ENCODE assay signal across 8 mouse cellular contexts in genomic region chr16:18393595-18393994, GRCm38 (mm10). TPM values are rescaled to one million over a fixed set of nuclear protein-coding genes. Genes with fewer than 3 reads are reported as not detected.
DNase-seq lines count a peak whose midpoint lies in the region; ATAC-seq and TF ChIP-seq lines count a peak whose summit lies in the region.

No protein-coding gene starts in this region.

- peak overlapping the region; percentile 72 for H3K9ac ChIP-seq in forebrain, postnatal 0 days
- peak overlapping the region; percentile 84; the same call in 1 of the 2 replicates for H3K9ac ChIP-seq in limb, embryonic 13.5 days
- no peak overlapping the region for H3K9ac ChIP-seq in stomach, embryonic 14.5 days (replicated peaks; ENCODE audit: low read depth, low read length)

- H3K9me3 ChIP-seq in megakaryocyte, embryonic 14.5 days: no peaks in the 10 kb centered on the region
- H3K9me3 ChIP-seq in forebrain, postnatal 0 days (ENCODE audit: low read length): no peaks in the 10 kb centered on the region
- H3K9me3 ChIP-seq in limb, embryonic 13.5 days: no peaks in the 10 kb centered on the region
- no peaks in the 10 kb centered on the region for H3K9me3 ChIP-seq in stomach, embryonic 14.5 days (ENCODE audit: control insufficient read depth, low read depth, low read length)

- H3K27me3 ChIP-seq in megakaryocyte, embryonic 14.5 days (replicated peaks): peaks cover 75% of the 10 kb centered on the region
- no peaks in the 10 kb centered on the region for H3K27me3 ChIP-seq in forebrain, postnatal 0 days (ENCODE audit: insufficient read depth, low read length)
- H3K27me3 ChIP-seq in limb, embryonic 13.5 days: no peaks in the 10 kb centered on the region
- no peaks in the 10 kb centered on the region for H3K27me3 ChIP-seq in stomach, embryonic 14.5 days (ENCODE audit: control insufficient read depth, insufficient read depth, low read length)

- WGBS in forebrain, postnatal 0 days: 46% methylated on average over 5 of the region's 5 CpGs
- 47% methylated on average over 5 of the region's 5 CpGs for WGBS in limb, embryonic 13.5 days
- WGBS in stomach, embryonic 14.5 days: 49% methylated on average over 5 of the region's 5 CpGs

- peaks cover 7% of the 10 kb centered on the region for H3K36me3 ChIP-seq in megakaryocyte, embryonic 14.5 days (replicated peaks; ENCODE audit: low read length)
- H3K36me3 ChIP-seq in forebrain, postnatal 0 days (ENCODE audit: insufficient read depth): peaks cover 18% of the 10 kb centered on the region
- peaks cover 20% of the 10 kb centered on the region for H3K36me3 ChIP-seq in limb, embryonic 13.5 days
- peaks cover 16% of the 10 kb centered on the region; the same call in 1 of the 2 replicates for H3K36me3 ChIP-seq in stomach, embryonic 14.5 days (ENCODE audit: control insufficient read depth, insufficient read depth, low read length)

- H3K4me1 ChIP-seq in megakaryocyte, embryonic 14.5 days: peaks cover 94% of the 10 kb centered on the region
- H3K4me1 ChIP-seq in forebrain, postnatal 0 days (ENCODE audit: insufficient read depth): peaks cover 18% of the 10 kb centered on the region; the same call in 1 of the 2 replicates
- H3K4me1 ChIP-seq in limb, embryonic 13.5 days: peaks cover 43% of the 10 kb centered on the region
- peaks cover 32% of the 10 kb centered on the region for H3K4me1 ChIP-seq in stomach, embryonic 14.5 days (ENCODE audit: control insufficient read depth, insufficient read depth, low read length)

- no peak for ATAC-seq in megakaryocyte, adult 5-6 weeks (ENCODE audit: poor library complexity, severe bottlenecking)
- no peak for ATAC-seq in forebrain, postnatal 0 days
- ATAC-seq in limb, embryonic 13.5 days (ENCODE audit: low FRiP score, low read depth): no peak
- no peak for ATAC-seq in stomach, embryonic 14.5 days (ENCODE audit: insufficient number of reproducible peaks, insufficient read depth, low FRiP score, low read depth)

- no peak for DNase-seq in forebrain, postnatal 0 days
- DNase-seq in thymus, postnatal 14 days: no peak
- no peak for DNase-seq in lung, postnatal 10 days
- DNase-seq in layer of hippocampus, adult 8-10 months (ENCODE audit: low spot score in 2 of 2): no peak

- H3K4me3 ChIP-seq in megakaryocyte, embryonic 14.5 days (replicated peaks): peak overlapping the region; percentile 94
- peak overlapping the region; percentile 61 for H3K4me3 ChIP-seq in forebrain, postnatal 0 days (ENCODE audit: low read depth, low read length)
- H3K4me3 ChIP-seq in limb, embryonic 13.5 days: peak overlapping the region; percentile 82
- H3K4me3 ChIP-seq in stomach, embryonic 14.5 days (ENCODE audit: low read depth, low read length): peak overlapping the region; percentile 75

- no peak for TF ChIP-seq CTCF in forebrain, postnatal 0 days (IDR thresholded peaks at IDR 0.05; ENCODE audit: low read depth)

- H3K27ac ChIP-seq in forebrain, postnatal 0 days (ENCODE audit: low read depth, low read length): peak overlapping the region; percentile 70; the same call in 1 of the 2 replicates
- H3K27ac ChIP-seq in limb, embryonic 13.5 days: no peak overlapping the region
- peak overlapping the region; percentile 15; the same call in 1 of the 2 replicates for H3K27ac ChIP-seq in stomach, embryonic 14.5 days (ENCODE audit: low read length)

- H3K4me2 ChIP-seq in forebrain, postnatal 0 days (ENCODE audit: low read depth): peak overlapping the region; percentile 95
- H3K4me2 ChIP-seq in limb, embryonic 13.5 days (replicated peaks): peak overlapping the region; percentile 99
- H3K4me2 ChIP-seq in stomach, embryonic 14.5 days (replicated peaks; ENCODE audit: low read depth, low read length): peak overlapping the region; percentile 72

RNA-seq across cellular contexts. Expression of gene Txnrd2, which starts 32.6 kb away (rescaled TPM):
- polyA plus RNA-seq in megakaryocyte, embryonic 14.5 days (2012; ENCODE audit: insufficient read depth, low replicate concordance): 6.9 TPM in 1 of 2 replicates, not detected in the other
- total RNA-seq in megakaryocyte, adult 5-6 weeks (2015): 10.3 and 11.8 TPM in 2 replicates
- total RNA-seq in megakaryocyte, adult 5-6 weeks (2017): 7.0 and 9.3 TPM in 2 replicates
- total RNA-seq in forebrain, postnatal 0 days (2014; rRNA removed): 9.7 and 11.5 TPM in 2 replicates
- 28.0 and 34.4 TPM in 2 replicates for polyA plus RNA-seq in forebrain, postnatal 0 days (2015; fragmentation: Nextera tagmentation; extraction: Ambion mirVana)
- polyA plus RNA-seq in limb, embryonic 13.5 days (2015; fragmentation: Nextera tagmentation; extraction: Ambion mirVana): 19.8 and 21.3 TPM in 2 replicates
- polyA plus RNA-seq in stomach, embryonic 14.5 days (2014; fragmentation: Nextera tagmentation; extraction: Ambion mirVana): 18.5 and 18.8 TPM in 2 replicates
- 10 to 100 TPM; 19.4 to 24.4 (median 21.0) TPM for total RNA-seq in layer of hippocampus, adult 8-10 months (2022)

RNA-seq across cellular contexts. Expression of gene Comt, which starts 33.1 kb away (rescaled TPM):
- 52.8 and 53.5 TPM in 2 replicates for polyA plus RNA-seq in megakaryocyte, embryonic 14.5 days (2012; ENCODE audit: insufficient read depth, low replicate concordance)
- 37.8 and 40.8 TPM in 2 replicates for total RNA-seq in megakaryocyte, adult 5-6 weeks (2015)
- total RNA-seq in megakaryocyte, adult 5-6 weeks (2017): 40.1 and 43.8 TPM in 2 replicates
- 65.6 and 68.4 TPM in 2 replicates for total RNA-seq in forebrain, postnatal 0 days (2014; rRNA removed)
- 79.9 and 105 TPM in 2 replicates for polyA plus RNA-seq in forebrain, postnatal 0 days (2015; fragmentation: Nextera tagmentation; extraction: Ambion mirVana)
- 87.4 and 89.4 TPM in 2 replicates for polyA plus RNA-seq in limb, embryonic 13.5 days (2015; fragmentation: Nextera tagmentation; extraction: Ambion mirVana)
- 94.3 and 99.0 TPM in 2 replicates for polyA plus RNA-seq in stomach, embryonic 14.5 days (2014; fragmentation: Nextera tagmentation; extraction: Ambion mirVana)
- 10 to 100 TPM; 67.1 to 80.6 (median 76.9) TPM for total RNA-seq in layer of hippocampus, adult 8-10 months (2022)

RNA-seq across cellular contexts. Expression of gene Arvcf, which starts 45.6 kb away (rescaled TPM):
- polyA plus RNA-seq in megakaryocyte, embryonic 14.5 days (2012; ENCODE audit: insufficient read depth, low replicate concordance): 2.6 TPM in 1 of 2 replicates, not detected in the other
- total RNA-seq in megakaryocyte, adult 5-6 weeks (2015): 0.38 and 0.68 TPM in 2 replicates
- total RNA-seq in megakaryocyte, adult 5-6 weeks (2017): 1.5 and 3.0 TPM in 2 replicates
- total RNA-seq in forebrain, postnatal 0 days (2014; rRNA removed): 103 and 120 TPM in 2 replicates
- polyA plus RNA-seq in forebrain, postnatal 0 days (2015; fragmentation: Nextera tagmentation; extraction: Ambion mirVana): 31.2 and 42.8 TPM in 2 replicates
- polyA plus RNA-seq in limb, embryonic 13.5 days (2015; fragmentation: Nextera tagmentation; extraction: Ambion mirVana): 25.0 and 29.8 TPM in 2 replicates
- polyA plus RNA-seq in stomach, embryonic 14.5 days (2014; fragmentation: Nextera tagmentation; extraction: Ambion mirVana): 26.9 and 27.9 TPM in 2 replicates
- 10 to 100 TPM; 35.5 to 52.4 (median 41.6) TPM for total RNA-seq in layer of hippocampus, adult 8-10 months (2022)

RNA-seq across cellular contexts. Expression of gene Tango2, which starts 45.7 kb away (rescaled TPM):
- 17.3 and 33.0 TPM in 2 replicates for polyA plus RNA-seq in megakaryocyte, embryonic 14.5 days (2012; ENCODE audit: insufficient read depth, low replicate concordance)
- 27.2 and 27.4 TPM in 2 replicates for total RNA-seq in megakaryocyte, adult 5-6 weeks (2015)
- 5.7 and 11.8 TPM in 2 replicates for total RNA-seq in megakaryocyte, adult 5-6 weeks (2017)
- total RNA-seq in forebrain, postnatal 0 days (2014; rRNA removed): 25.5 and 43.0 TPM in 2 replicates
- 69.9 and 75.9 TPM in 2 replicates for polyA plus RNA-seq in forebrain, postnatal 0 days (2015; fragmentation: Nextera tagmentation; extraction: Ambion mirVana)
- polyA plus RNA-seq in limb, embryonic 13.5 days (2015; fragmentation: Nextera tagmentation; extraction: Ambion mirVana): 22.5 and 24.9 TPM in 2 replicates
- 27.2 and 27.4 TPM in 2 replicates for polyA plus RNA-seq in stomach, embryonic 14.5 days (2014; fragmentation: Nextera tagmentation; extraction: Ambion mirVana)
- total RNA-seq in layer of hippocampus, adult 8-10 months (2022): 100 to 1,000 TPM; 112 to 138 (median 127) TPM
